Mouse (Mus musculus) megakaryocyte, embryonic 14.5 days (primary cell): ENCODE results near the gene Ctsw. TPM values are rescaled to one million over a fixed set of nuclear protein-coding genes. Genes with fewer than 3 reads are reported as not detected.

Experiments used
- H3K27me3 ChIP-seq: replicated peaks from 2 replicates; pipeline ENCODE3; 2012; ENCODE audit warnings: inconsistent platforms
- H3K36me3 ChIP-seq: replicated peaks from 2 replicates; pipeline ENCODE3; 2012; ENCODE audit warnings: low read length, inconsistent platforms, mixed read lengths
- H3K4me1 ChIP-seq: 2 replicates; pipeline ENCODE4 v1.6.1; 2012; ENCODE audit warnings: inconsistent platforms
- H3K4me3 ChIP-seq: replicated peaks from 2 replicates; pipeline ENCODE3; 2012; ENCODE audit warnings: moderate library complexity, mild to moderate bottlenecking, inconsistent platforms
- H3K9me3 ChIP-seq: 2 replicates; pipeline ENCODE4 v1.6.1; 2012; ENCODE audit warnings: inconsistent platforms
- FLI1 ChIP-seq: IDR thresholded peaks from 2 replicates; pipeline ENCODE4 v1.6.1; 2012; ENCODE audit warnings: low read length, inconsistent platforms, mixed read lengths
- GATA1 ChIP-seq: IDR thresholded peaks from 3 replicates; pipeline ENCODE4 v1.6.1; 2012; ENCODE audit warnings: mixed read lengths, low read length, inconsistent platforms, borderline replicate concordance
- polyA plus RNA-seq: library from polyadenylated mRNA; stranded (reverse); fragments of >175 nt; gene quantifications from 2 replicates; pipeline ENCODE4 v1.2.3, GENCODE M21; 2012; ENCODE audit warnings: low replicate concordance; ENCODE audit not compliant: insufficient read depth

Ctsw gene
- polyA plus RNA-seq, 1 experiment, result not detected

GRCm38 (mm10) chr19:5480016-5480415 is 11.7 kb upstream of the Ctsw start:
- H3K9me3 ChIP-seq, result no peaks in the 10 kb centered on the region
- no peak for TF ChIP-seq GATA1
- TF ChIP-seq FLI1, result no peak
- peaks cover 31% of the 10 kb centered on the region for H3K27me3 ChIP-seq
- H3K36me3 ChIP-seq, result peaks cover 35% of the 10 kb centered on the region
- H3K4me1 ChIP-seq, result peaks cover 12% of the 10 kb centered on the region
- H3K4me3 ChIP-seq, result no peak overlapping the region

GRCm38 (mm10) chr19:5477668-5478300 is 9.5 kb upstream of the Ctsw start:
- Histone ChIP-seq H3K4me1 (peaks cover 27% of the 10 kb centered on the region), H3K9me3 (0 out of 2 replicates have a peak, but pooled peaks cover 3% of the 10 kb centered on the region), H3K36me3 (peaks cover 12% of the 10 kb centered on the region), H3K27me3 (peaks cover 50% of the 10 kb centered on the region), H3K4me3 (no peak overlapping the region)
- TF ChIP-seq GATA1 (no peak), FLI1 (no peak)

GRCm38 (mm10) chr19:5477004-5477667 is 8.8 kb upstream of the Ctsw start:
- no peak for TF ChIP-seq GATA1
- no peak for TF ChIP-seq FLI1
- H3K36me3 ChIP-seq, result peaks cover 6% of the 10 kb centered on the region
- peaks cover 27% of the 10 kb centered on the region for H3K4me1 ChIP-seq
- no peak overlapping the region for H3K4me3 ChIP-seq
- 0 out of 2 replicates have a peak, but pooled peaks cover 3% of the 10 kb centered on the region for H3K9me3 ChIP-seq
- H3K27me3 ChIP-seq, result peaks cover 50% of the 10 kb centered on the region

GRCm38 (mm10) chr19:5475069-5475714 is 6.9 kb upstream of the Ctsw start:
- H3K27me3 ChIP-seq, result peaks cover 52% of the 10 kb centered on the region
- H3K4me1 ChIP-seq, result peaks cover 29% of the 10 kb centered on the region
- H3K9me3 ChIP-seq, result 0 out of 2 replicates have a peak, but pooled peaks cover 3% of the 10 kb centered on the region
- H3K36me3 ChIP-seq, result no peaks in the 10 kb centered on the region
- H3K4me3 ChIP-seq, result peak overlapping the region; percentile 84
- TF ChIP-seq GATA1 (no peak), FLI1 (no peak)

GRCm38 (mm10) chr19:5474281-5475068 is 6.2 kb upstream of the Ctsw start:
- peak overlapping the region; percentile 84 for H3K4me3 ChIP-seq
- 0 out of 2 replicates have a peak, but pooled peaks cover 3% of the 10 kb centered on the region for H3K9me3 ChIP-seq
- H3K36me3 ChIP-seq, result no peaks in the 10 kb centered on the region
- H3K4me1 ChIP-seq, result peaks cover 35% of the 10 kb centered on the region
- TF ChIP-seq GATA1, result no peak
- no peak for TF ChIP-seq FLI1
- H3K27me3 ChIP-seq, result peaks cover 51% of the 10 kb centered on the region

- TF ChIP-seq FLI1, result no peak
- TF ChIP-seq GATA1, result no peak
Observed at GRCm38 (mm10) chr19:5473720-5474119, 5.4 kb upstream of the Ctsw start, which contains the start of gene Efemp2. Gene Efemp2 (plus strand): TSS chr19:5473954.

GRCm38 (mm10) chr19:5472857-5473256 is 4.5 kb upstream of the Ctsw start:
- H3K36me3 ChIP-seq, result peaks cover 2% of the 10 kb centered on the region
- no peak for TF ChIP-seq GATA1
- TF ChIP-seq FLI1, result no peak
- H3K4me1 ChIP-seq, result peaks cover 43% of the 10 kb centered on the region
- H3K27me3 ChIP-seq, result peaks cover 43% of the 10 kb centered on the region
- H3K9me3 ChIP-seq, result 0 out of 2 replicates have a peak, but pooled peaks cover 3% of the 10 kb centered on the region
- H3K4me3 ChIP-seq, result no peak overlapping the region

More at GRCm38 (mm10) chr19:5473720-5474119, 5.4 kb upstream of the Ctsw start, which contains the start of gene Efemp2:
- peaks cover 35% of the 10 kb centered on the region for H3K4me1 ChIP-seq
- 0 out of 2 replicates have a peak, but pooled peaks cover 3% of the 10 kb centered on the region for H3K9me3 ChIP-seq
- no peaks in the 10 kb centered on the region for H3K36me3 ChIP-seq
- peak within 1 kb of the TSS; percentile 84 for H3K4me3 ChIP-seq
- H3K27me3 ChIP-seq, result peaks cover 48% of the 10 kb centered on the region

- Histone ChIP-seq H3K4me3 (no peak overlapping the region), H3K27me3 (peaks cover 39% of the 10 kb centered on the region), H3K4me1 (peaks cover 52% of the 10 kb centered on the region), H3K9me3 (0 out of 2 replicates have a peak, but pooled peaks cover 3% of the 10 kb centered on the region), H3K36me3 (peaks cover 12% of the 10 kb centered on the region)
- TF ChIP-seq GATA1 (no peak), FLI1 (no peak)
Observed at GRCm38 (mm10) chr19:5471846-5472245, 3.5 kb upstream of the Ctsw start.

- H3K9me3 ChIP-seq, result no peaks in the 10 kb centered on the region
- TF ChIP-seq FLI1 (no peak), GATA1 (no peak)
- H3K27me3 ChIP-seq, result peaks cover 9% of the 10 kb centered on the region
- no peak overlapping the region for H3K4me3 ChIP-seq
- peaks cover 61% of the 10 kb centered on the region for H3K36me3 ChIP-seq
- H3K4me1 ChIP-seq, result peaks cover 57% of the 10 kb centered on the region
Observed at GRCm38 (mm10) chr19:5466916-5467500, 1.3 kb downstream of the Ctsw start.
